Mouse (Mus musculus): Measurements from ENCODE around the gene Mipep.

DNA sequence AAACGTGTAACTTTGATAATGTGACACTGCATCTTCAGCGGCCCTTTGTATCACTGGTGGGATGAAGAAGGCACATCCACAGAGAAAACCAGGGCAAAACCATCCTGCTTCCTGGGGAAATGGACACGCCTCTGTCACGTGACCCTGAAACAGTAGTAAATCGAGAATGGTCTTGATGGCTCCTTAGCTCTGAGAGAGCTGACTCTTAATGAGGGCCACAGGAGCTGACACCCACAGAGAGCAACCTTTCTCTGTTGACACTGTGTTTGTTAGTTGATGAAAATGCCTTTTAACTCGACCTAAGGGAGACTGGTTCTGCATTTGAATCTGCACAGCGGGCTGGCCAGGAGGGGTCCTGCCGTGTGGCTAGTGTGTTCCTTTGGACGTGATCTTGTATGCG, 22.6 kb upstream of the Mipep start:
- no peak for TF ChIP-seq CTCF (IDR thresholded peaks at IDR 0.05; ENCODE audit: low read depth)
- no peak for TF ChIP-seq EP300 (IDR thresholded peaks at IDR 0.05; ENCODE audit: low read depth)
